Mouse (Mus musculus) megakaryocyte, embryonic 14.5 days (primary cell): Measurements from ENCODE around the gene Usp39. TPM values are rescaled to one million over a fixed set of nuclear protein-coding genes. Genes with fewer than 3 reads are reported as not detected.

ENCODE experiments used
- H3K27me3 ChIP-seq: replicated peaks from 2 replicates; pipeline ENCODE3; 2012; ENCODE audit warnings: inconsistent platforms
- H3K36me3 ChIP-seq: replicated peaks from 2 replicates; pipeline ENCODE3; 2012; ENCODE audit warnings: low read length, inconsistent platforms, mixed read lengths
- H3K4me1 ChIP-seq: 2 replicates; pipeline ENCODE4 v1.6.1; 2012; ENCODE audit warnings: inconsistent platforms
- H3K4me3 ChIP-seq: replicated peaks from 2 replicates; pipeline ENCODE3; 2012; ENCODE audit warnings: moderate library complexity, mild to moderate bottlenecking, inconsistent platforms
- H3K9me3 ChIP-seq: 2 replicates; pipeline ENCODE4 v1.6.1; 2012; ENCODE audit warnings: inconsistent platforms
- FLI1 ChIP-seq: IDR thresholded peaks from 2 replicates; pipeline ENCODE4 v1.6.1; 2012; ENCODE audit warnings: low read length, inconsistent platforms, mixed read lengths
- GATA1 ChIP-seq: IDR thresholded peaks from 3 replicates; pipeline ENCODE4 v1.6.1; 2012; ENCODE audit warnings: mixed read lengths, low read length, inconsistent platforms, borderline replicate concordance
- polyA plus RNA-seq: library from polyadenylated mRNA; stranded (reverse); fragments of >175 nt; gene quantifications from 2 replicates; pipeline ENCODE4 v1.2.3, GENCODE M21; 2012; ENCODE audit warnings: low replicate concordance; ENCODE audit not compliant: insufficient read depth

The Usp39 gene
- polyA plus RNA-seq, 1 experiment, result 27.8 TPM

DNA sequence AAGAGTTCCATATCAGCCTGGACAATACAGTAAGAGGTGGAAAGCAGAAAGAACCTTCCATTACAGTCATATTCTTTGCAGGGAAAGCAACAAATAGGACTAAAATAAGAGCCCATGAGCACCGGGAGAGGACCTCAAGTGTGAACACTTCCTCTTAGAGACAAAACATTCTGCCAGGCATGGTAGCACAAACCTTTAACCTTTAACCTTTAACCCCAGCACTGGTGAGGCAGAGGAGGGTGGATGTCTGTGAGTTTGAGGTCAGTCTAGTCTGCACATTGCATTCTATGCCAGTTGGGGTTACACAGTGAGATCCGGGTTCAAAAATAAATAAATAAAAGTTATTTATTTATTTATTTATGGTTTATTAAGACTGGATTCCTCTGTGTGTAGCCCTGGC, 4.5 kb downstream of the Usp39 start:
- H3K36me3 ChIP-seq, result peaks cover 71% of the 10 kb centered on the region
- H3K4me3 ChIP-seq, result peak overlapping the region; percentile 38
- no peaks in the 10 kb centered on the region for H3K9me3 ChIP-seq
- H3K27me3 ChIP-seq, result no peaks in the 10 kb centered on the region
- no peak for TF ChIP-seq GATA1
- TF ChIP-seq FLI1, result no peak
- peaks cover 74% of the 10 kb centered on the region for H3K4me1 ChIP-seq

DNA sequence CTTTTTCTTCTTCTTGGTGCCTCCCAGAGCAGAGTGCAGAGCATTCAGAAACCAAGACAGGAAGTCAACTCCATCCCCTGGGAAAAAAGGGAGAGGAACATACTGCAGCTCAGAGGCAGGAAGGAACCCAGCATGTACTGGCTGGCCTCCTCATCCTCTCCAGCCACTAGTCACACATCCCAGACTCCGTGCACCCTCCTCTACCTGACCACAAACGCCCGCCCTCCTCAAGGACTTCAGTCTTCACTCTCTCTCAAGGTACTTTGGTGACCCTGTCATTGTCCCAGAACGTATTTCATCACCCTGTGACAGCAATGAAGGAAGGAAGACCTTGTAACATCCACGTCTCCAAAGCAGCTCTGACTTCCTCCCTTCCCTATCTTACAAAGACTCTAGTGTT, 11.9 kb downstream of the Usp39 start:
- peak overlapping the region; percentile 73 for H3K4me3 ChIP-seq

DNA sequence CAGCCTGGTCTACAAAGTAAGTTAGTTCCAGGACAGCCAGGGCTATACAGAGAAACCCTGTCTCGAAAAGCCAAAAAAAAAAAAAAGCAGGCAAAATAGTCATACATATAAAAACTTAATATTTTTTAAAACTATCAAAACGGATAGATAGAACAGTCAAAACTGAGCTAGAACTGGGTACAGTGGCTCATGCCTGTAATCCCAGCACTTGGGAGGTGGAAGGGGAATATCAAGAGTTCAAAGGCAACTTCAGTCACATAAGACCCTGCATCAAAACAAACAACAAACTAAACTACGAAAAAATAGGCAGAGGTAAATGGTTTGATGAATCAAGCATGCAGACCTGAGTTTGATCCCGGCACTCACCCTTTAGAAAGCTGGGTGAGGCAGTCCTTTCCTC, 14.9 kb downstream of the Usp39 start:
- Histone ChIP-seq H3K9me3 (no peaks in the 10 kb centered on the region), H3K4me3 (no peak overlapping the region), H3K36me3 (peaks cover 97% of the 10 kb centered on the region), H3K4me1 (peaks cover 88% of the 10 kb centered on the region), H3K27me3 (no peaks in the 10 kb centered on the region)
- TF ChIP-seq GATA1, result no peak
- no peak for TF ChIP-seq FLI1

More for the DNA sequence above, 11.9 kb downstream of the Usp39 start:
- TF ChIP-seq FLI1, result no peak
- no peak for TF ChIP-seq GATA1
- peaks cover 94% of the 10 kb centered on the region for H3K4me1 ChIP-seq
- no peaks in the 10 kb centered on the region for H3K9me3 ChIP-seq
- no peaks in the 10 kb centered on the region for H3K27me3 ChIP-seq
- H3K36me3 ChIP-seq, result peaks cover 98% of the 10 kb centered on the region

DNA sequence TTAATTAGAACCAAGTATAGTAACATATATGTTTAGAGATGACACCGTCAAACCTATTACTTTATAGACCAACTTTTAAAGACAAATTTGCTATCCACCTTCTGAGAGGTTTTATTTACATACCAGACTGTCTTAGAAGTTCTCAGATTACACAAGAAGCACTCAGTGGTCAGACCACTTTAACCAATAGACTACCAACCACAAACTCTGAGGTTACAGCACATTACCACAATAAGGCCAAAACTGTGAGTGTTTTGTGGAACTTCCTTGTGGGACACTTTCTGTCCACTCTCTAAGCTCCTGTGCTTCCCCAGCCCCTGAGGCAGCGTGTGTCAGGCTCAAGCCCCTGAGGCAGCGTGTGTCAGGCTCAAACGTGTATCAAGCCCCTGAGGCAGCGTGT, 16.0 kb downstream of the Usp39 start:
- no peak overlapping the region for H3K4me3 ChIP-seq
- peaks cover 97% of the 10 kb centered on the region for H3K36me3 ChIP-seq
- H3K9me3 ChIP-seq, result no peaks in the 10 kb centered on the region
- no peaks in the 10 kb centered on the region for H3K27me3 ChIP-seq
- TF ChIP-seq FLI1, result no peak
- TF ChIP-seq GATA1, result no peak
- H3K4me1 ChIP-seq, result peaks cover 85% of the 10 kb centered on the region

DNA sequence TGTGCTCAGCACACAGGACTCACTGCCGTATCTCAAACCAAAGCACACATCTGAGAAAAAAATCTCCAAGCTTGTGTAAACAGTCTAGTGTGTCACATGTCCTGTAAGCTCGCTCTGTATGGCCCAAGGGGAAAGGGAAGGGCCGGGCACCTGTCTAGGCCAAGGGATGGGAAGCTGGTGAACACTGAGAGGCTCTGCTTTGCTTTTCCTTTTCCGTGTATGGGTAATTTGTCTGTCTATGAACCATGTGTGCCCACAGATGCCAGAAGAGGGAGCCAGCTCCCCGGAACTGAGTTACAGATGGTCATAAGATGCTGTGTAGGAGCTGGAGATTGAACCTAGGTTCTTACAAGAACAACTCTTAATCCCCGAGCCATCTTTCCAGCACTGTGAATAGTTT, 18.7 kb downstream of the Usp39 start:
- Histone ChIP-seq H3K4me3 (no peak overlapping the region), H3K4me1 (peaks cover 83% of the 10 kb centered on the region), H3K27me3 (no peaks in the 10 kb centered on the region), H3K9me3 (no peaks in the 10 kb centered on the region), H3K36me3 (peaks cover 97% of the 10 kb centered on the region)
- TF ChIP-seq GATA1 (no peak), FLI1 (no peak)

DNA sequence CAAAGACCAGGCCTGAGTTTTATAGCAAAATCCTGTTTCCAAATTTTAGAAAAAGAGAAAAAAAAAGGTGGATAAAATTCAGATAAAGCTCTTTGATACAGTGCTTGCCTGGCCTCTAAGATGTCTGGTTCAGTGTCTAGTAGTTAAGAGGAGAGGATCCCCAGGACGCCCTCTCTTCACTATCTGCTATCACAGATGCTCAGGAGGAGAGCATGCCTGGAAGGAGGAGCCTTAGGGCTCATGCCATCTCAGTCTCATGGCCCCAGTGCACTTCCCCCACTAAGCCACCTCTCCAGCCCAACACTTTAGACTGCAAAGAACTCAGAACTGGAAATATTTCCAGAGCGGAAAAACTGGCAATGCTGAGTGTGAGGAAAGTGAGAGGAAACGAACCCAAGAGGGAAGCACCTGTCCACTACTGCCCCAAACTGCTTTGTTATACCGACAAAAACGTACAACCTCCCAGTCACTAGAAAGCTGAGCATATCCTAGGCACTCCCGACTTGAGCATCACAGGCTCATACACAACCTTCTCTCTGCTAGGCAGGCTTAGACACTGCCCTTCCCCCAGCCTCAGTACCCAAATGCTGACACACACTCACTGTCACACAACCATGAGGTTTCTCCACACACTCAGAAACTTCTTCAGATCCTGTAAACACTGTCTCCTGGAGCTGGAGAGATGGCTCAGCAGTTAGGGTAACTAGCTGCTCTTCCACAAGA, 21.0 kb downstream of the Usp39 start:
- no peak for TF ChIP-seq GATA1
- no peak for TF ChIP-seq FLI1
- peaks cover 98% of the 10 kb centered on the region for H3K36me3 ChIP-seq

DNA sequence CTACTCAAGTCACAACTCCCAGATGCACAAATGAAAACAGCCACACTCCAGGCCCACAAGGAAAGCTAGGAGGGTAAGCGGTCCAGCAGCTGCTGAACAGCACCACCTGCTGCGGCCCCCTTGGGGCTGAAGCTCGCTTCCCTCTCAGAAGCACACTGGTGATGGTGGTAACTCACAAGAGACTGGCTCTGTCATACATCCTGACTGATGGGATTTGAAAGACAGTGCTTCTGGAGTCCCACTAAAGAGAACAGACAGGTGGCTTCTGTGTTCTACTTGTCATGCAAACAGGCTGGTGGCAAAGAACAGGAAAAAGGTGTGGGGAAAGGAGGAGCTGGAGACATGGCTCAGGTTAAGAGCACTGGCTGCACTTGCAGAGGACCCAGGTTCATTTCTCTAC, 22.0 kb downstream of the Usp39 start:
- H3K4me3 ChIP-seq, result no peak overlapping the region
- peaks cover 87% of the 10 kb centered on the region for H3K4me1 ChIP-seq
- H3K27me3 ChIP-seq, result no peaks in the 10 kb centered on the region
- no peak for TF ChIP-seq FLI1
- no peak for TF ChIP-seq GATA1
- no peaks in the 10 kb centered on the region for H3K9me3 ChIP-seq
- peaks cover 96% of the 10 kb centered on the region for H3K36me3 ChIP-seq

More for the DNA sequence above, 21.0 kb downstream of the Usp39 start:
- H3K4me1 ChIP-seq, result peaks cover 86% of the 10 kb centered on the region
- H3K9me3 ChIP-seq, result no peaks in the 10 kb centered on the region
- no peaks in the 10 kb centered on the region for H3K27me3 ChIP-seq
- no peak overlapping the region for H3K4me3 ChIP-seq

DNA sequence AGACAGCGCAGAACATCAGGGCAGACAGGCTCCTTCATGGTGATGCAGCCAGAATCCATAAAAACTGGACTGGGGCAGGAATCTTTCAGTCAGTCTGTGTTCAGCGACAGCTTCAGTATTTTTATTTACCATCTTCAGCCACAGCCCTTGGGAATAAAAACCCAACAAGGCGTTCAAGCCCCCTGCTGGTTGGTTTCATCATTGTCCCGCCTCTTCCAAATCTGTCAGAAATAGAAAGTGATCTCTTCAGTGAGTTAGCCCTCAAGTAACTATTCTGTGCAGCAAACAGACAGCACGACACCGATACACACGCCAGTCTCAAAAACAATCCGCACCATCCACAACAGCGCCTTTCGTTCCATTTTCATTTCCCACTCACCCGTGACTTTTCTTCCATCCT, 26.0 kb downstream of the Usp39 start:
- Histone ChIP-seq H3K4me1 (peaks cover 96% of the 10 kb centered on the region), H3K4me3 (peak overlapping the region; percentile 66), H3K36me3 (peaks cover 93% of the 10 kb centered on the region), H3K9me3 (no peaks in the 10 kb centered on the region), H3K27me3 (no peaks in the 10 kb centered on the region)
- no peak for TF ChIP-seq FLI1
- TF ChIP-seq GATA1, result no peak

DNA sequence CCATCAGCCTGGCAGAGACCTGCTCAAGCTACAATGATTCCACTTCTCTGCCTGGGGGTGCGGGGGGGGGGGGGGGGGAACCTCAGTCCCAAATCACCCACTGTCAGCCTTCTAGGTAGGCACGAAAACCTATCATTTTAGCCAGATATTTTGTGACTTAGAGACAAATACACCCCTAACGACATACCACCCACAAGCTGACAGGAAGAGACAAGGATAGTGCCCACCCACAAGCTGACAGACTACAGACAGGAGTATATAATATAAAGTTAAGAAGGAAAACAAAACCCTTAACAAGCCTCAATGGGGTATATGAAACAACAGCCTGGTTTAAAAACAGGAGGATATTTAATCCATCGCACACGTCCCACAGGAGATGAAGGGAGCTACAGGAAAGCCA, 26.5 kb downstream of the Usp39 start:
- Histone ChIP-seq H3K36me3 (peaks cover 93% of the 10 kb centered on the region), H3K27me3 (no peaks in the 10 kb centered on the region), H3K9me3 (no peaks in the 10 kb centered on the region), H3K4me3 (peak overlapping the region; percentile 66), H3K4me1 (peaks cover 96% of the 10 kb centered on the region)
- TF ChIP-seq FLI1 (peak; percentile 40; the same call in 1 of the 2 replicates), GATA1 (peak; percentile 83; the same call in 1 of the 3 replicates)

DNA sequence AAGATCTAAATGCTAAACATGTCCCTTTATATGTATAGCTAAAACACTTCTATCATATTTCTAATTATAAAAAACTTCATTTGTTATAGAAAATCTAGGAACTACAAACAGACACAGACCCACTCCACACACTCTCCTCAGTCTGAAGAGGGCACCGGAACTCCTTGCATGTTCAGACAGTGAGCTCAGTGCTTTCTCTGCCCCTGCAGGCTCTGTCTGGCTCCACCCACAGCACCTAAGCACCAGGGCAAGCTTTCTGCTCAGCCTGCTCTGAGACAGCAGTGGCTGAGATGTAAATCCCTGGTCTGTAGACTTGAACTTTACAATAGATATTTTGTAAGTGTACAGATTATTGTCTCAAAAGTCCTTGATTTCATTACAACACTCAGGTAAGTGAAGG, 28.9 kb downstream of the Usp39 start:
- H3K9me3 ChIP-seq, result no peaks in the 10 kb centered on the region
- no peaks in the 10 kb centered on the region for H3K27me3 ChIP-seq
- H3K4me1 ChIP-seq, result peaks cover 98% of the 10 kb centered on the region
- H3K4me3 ChIP-seq, result peak overlapping the region; percentile 51
- no peak for TF ChIP-seq FLI1
- TF ChIP-seq GATA1, result no peak
- H3K36me3 ChIP-seq, result peaks cover 93% of the 10 kb centered on the region
